Mouse (Mus musculus) stomach, postnatal 0 days (tissue): ENCODE data around the gene Eif5b. TPM values are rescaled to one million over a fixed set of nuclear protein-coding genes. Genes with fewer than 3 reads are reported as not detected.
"Not testable (repeated sequence)": the region's sequence is repeated elsewhere in the genome, so short reads cannot be mapped to it uniquely, and the experiment has no call there.

Source experiments
- ATAC-seq: fragments of 200-750 bp; cut with Nextera tagmentation; 2 replicates; pipeline ENCODE4 v1.8.0; 2017; ENCODE audit not compliant: low FRiP score, low TSS enrichment
- DNase-seq: peaks from one replicate; pipeline ENCODE4 v3.0.0-alpha.2; 2016; ENCODE audit warnings: low spot score
- H3K27ac ChIP-seq: fragments of 300-500 bp; sonication (generic); replicated peaks from 2 replicates; pipeline ENCODE4 v1.5.1; 2014; ENCODE audit warnings: mild to moderate bottlenecking, control low read depth
- H3K27me3 ChIP-seq: fragments of 300-500 bp; sonication (generic); 2 replicates; pipeline ENCODE4 v1.6.1; 2014; ENCODE audit warnings: low read length; ENCODE audit not compliant: control insufficient read depth, insufficient read depth
- H3K36me3 ChIP-seq: fragments of 300-500 bp; sonication (generic); 2 replicates; pipeline ENCODE4 v1.6.1; 2014; ENCODE audit warnings: low read length, mixed read lengths; ENCODE audit not compliant: control insufficient read depth, insufficient read depth
- H3K4me1 ChIP-seq: fragments of 300-500 bp; sonication (generic); replicated peaks from 2 replicates; pipeline ENCODE4 v1.6.1; 2014; ENCODE audit warnings: antibody characterized with exemption; ENCODE audit not compliant: control insufficient read depth, insufficient read depth
- H3K4me2 ChIP-seq: fragments of 300-500 bp; sonication (generic); replicated peaks from 2 replicates; pipeline ENCODE4 v1.6.1; 2014; ENCODE audit warnings: low read depth, mild to moderate bottlenecking, control low read depth, moderate library complexity
- H3K4me3 ChIP-seq: fragments of 300-500 bp; sonication (generic); 2 replicates; pipeline ENCODE4 v1.5.1; 2014; ENCODE audit warnings: low read depth, low read length, control low read depth
- H3K9ac ChIP-seq: fragments of 300-500 bp; sonication (generic); 2 replicates; pipeline ENCODE4 v1.6.1; 2014; ENCODE audit warnings: mild to moderate bottlenecking, low read length, control low read depth, mixed read lengths
- H3K9me3 ChIP-seq: fragments of 300-500 bp; sonication (generic); 2 replicates; pipeline ENCODE4 v1.6.1; 2016; ENCODE audit warnings: low read length; ENCODE audit not compliant: control insufficient read depth
- CTCF ChIP-seq: IDR thresholded peaks from 2 replicates; pipeline ENCODE4 v1.5.1; 2016; ENCODE audit warnings: antibody characterized with exemption, low read depth, mild to moderate bottlenecking, moderate library complexity
- EP300 ChIP-seq: optimal IDR thresholded peaks from 2 replicates; pipeline ENCODE3; 2016; ENCODE audit warnings: antibody characterized with exemption
- WGBS: fragments of 180-500 bp; shearing (Covaris S2); extraction: QIAGEN DNeasy Blood & Tissue Kit; methylation state at CpG from one replicate; pipeline ENCODE4 v1.1.7; 2014; 5-methylcytosine and 5-hydroxymethylcytosine counted together
- polyA plus RNA-seq: library from polyadenylated mRNA; unstranded; fragments of >200 nt; fragmentation: Nextera tagmentation; extraction: Ambion mirVana; gene quantifications from 2 replicates; pipeline ENCODE4 v1.2.1, GENCODE M21; 2015

Eif5b gene
- polyA plus RNA-seq, 1 experiment from 2014 or later: 17.7 TPM

DNA sequence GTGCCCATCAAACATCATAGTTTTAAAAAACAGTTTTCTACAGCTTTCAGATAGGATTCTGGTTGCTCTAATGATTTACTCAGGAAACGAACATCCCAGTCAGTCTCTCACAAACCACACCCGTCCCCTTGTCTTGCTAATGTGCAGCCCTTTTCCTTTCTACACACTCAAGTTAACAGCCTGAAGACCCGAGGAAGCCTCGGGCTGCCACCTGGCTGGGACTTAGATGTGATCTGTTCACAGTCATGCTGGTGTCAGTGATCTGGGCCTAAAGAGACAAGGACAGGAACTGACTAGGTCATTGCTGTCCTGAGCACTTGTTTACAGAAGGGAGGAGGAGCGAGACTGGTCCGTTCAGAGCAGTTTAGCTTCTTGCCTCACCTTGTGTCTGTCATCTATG is 60.6 kb downstream of the Eif5b start:
- H3K4me3 ChIP-seq: no peak overlapping the region
- H3K9ac ChIP-seq: no peak overlapping the region
- WGBS: 68% methylated on average over 6 of the region's 6 CpGs
- no peak overlapping the region for H3K4me2 ChIP-seq
- ATAC-seq (no peak), DNase-seq (no peak)
- no peaks in the 10 kb centered on the region for H3K27me3 ChIP-seq
- no peaks in the 10 kb centered on the region for H3K9me3 ChIP-seq
- no peak overlapping the region for H3K27ac ChIP-seq
- no peaks in the 10 kb centered on the region for H3K4me1 ChIP-seq
- peaks cover 28% of the 10 kb centered on the region for H3K36me3 ChIP-seq
- TF ChIP-seq EP300 (no peak), CTCF (no peak)

DNA sequence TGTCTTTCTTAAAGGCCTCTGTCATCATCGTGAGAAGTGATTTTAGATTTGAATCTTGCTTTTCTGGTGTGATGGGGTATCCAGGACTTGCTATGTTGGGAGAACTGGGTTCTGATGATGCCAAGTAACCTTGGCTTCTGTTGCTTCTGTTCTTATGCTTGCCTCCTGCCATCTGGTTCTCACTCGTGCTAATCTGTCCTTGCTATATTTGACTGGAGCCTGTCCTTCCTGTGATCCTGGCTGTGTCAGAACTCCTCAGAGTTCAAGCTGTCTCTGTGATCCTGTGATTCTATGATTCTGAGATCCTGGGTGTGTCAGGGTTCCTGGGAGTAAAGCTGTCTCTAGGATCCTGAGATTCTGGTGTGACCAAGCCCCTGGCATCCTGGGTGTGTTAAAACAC is 64.3 kb downstream of the Eif5b start:
- H3K9ac ChIP-seq, ATAC-seq, H3K4me3 ChIP-seq, H3K4me1 ChIP-seq, H3K27ac ChIP-seq, H3K9me3 ChIP-seq, H3K36me3 ChIP-seq, DNase-seq, H3K27me3 ChIP-seq, H3K4me2 ChIP-seq: not testable (repeated sequence)
- WGBS: 91% methylated on average over 2 of the region's 2 CpGs

DNA sequence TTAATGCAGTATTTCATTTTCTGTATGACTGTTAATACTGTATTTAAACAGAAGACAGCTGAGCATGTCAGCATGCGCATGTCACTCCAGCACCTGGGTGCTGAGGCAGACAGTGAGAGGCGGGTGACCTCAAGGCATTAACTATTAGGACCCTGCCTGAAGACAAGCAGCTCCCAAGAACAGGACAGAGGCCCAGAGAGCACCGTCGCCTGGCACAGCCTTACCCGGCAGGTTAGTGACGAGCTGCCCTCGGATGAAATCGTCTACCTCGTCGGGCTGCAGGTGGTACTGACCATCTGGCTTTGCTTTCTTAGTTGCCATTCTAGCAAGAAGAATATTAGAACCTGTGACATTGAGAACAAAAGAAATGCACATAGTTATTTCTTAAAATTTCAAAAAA is 69.5 kb downstream of the Eif5b start:
- Histone ChIP-seq H3K9me3 (no peaks in the 10 kb centered on the region), H3K27ac (no peak overlapping the region), H3K36me3 (peaks cover 8% of the 10 kb centered on the region; the same call in 1 of the 2 replicates), H3K9ac (no peak overlapping the region), H3K27me3 (no peaks in the 10 kb centered on the region), H3K4me1 (no peaks in the 10 kb centered on the region), H3K4me3 (no peak overlapping the region), H3K4me2 (no peak overlapping the region)
- DNase-seq: no peak
- TF ChIP-seq CTCF: no peak
- TF ChIP-seq EP300: no peak
- 95% methylated on average over 10 of the region's 10 CpGs for WGBS
- ATAC-seq: no peak

DNA sequence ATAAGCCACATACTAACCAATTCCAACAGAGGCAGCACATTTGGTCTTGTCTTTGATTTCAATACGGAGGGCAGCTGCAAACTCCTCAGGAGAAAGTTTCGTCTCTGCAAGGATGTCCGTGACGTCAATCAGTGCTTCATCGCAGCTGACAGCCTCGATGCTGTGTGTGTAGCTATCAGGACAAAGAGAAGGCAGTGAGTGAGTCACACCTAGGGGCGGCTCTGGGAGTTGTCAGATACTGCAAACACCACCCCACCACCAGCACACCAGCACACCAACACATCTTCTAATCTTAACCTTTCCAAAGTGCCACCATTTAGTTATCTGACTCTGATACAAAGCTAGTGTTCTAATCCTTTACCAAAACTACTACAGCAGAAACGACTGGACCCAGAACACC is 73.5 kb downstream of the Eif5b start:
- H3K4me1 ChIP-seq: no peaks in the 10 kb centered on the region
- ATAC-seq: no peak
- no peak overlapping the region for H3K9ac ChIP-seq
- no peak overlapping the region for H3K4me3 ChIP-seq
- H3K27me3 ChIP-seq: no peaks in the 10 kb centered on the region
- H3K4me2 ChIP-seq: no peak overlapping the region
- H3K36me3 ChIP-seq: peaks cover 2% of the 10 kb centered on the region; the same call in 1 of the 2 replicates
- no peak overlapping the region for H3K27ac ChIP-seq
- TF ChIP-seq EP300 (no peak), CTCF (no peak)
- WGBS: 53% methylated on average over 8 of the region's 8 CpGs
- no peaks in the 10 kb centered on the region for H3K9me3 ChIP-seq
- no peak for DNase-seq

DNA sequence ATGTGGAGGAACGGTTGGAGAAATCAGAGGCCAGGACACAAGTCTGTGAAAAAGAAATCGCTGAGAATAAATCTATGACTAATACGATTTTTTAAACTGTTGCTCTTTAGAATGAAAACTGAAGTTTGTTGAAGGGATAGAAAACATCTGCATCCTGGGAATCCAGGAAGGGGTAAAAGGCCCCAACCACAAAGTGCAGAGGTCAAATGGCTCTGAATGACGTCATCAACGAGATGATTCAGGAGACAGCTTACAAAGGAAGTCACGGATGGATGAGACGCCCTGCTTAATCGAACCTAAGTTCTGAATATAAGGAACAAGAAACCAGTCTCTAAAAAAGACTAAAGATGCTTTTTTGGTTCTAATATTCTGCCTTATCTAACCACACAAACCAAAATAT is 83.5 kb downstream of the Eif5b start:
- 63% methylated on average over 8 of the region's 8 CpGs for WGBS
- DNase-seq: no peak
- Histone ChIP-seq H3K4me2 (no peak overlapping the region), H3K27ac (no peak overlapping the region), H3K27me3 (no peaks in the 10 kb centered on the region), H3K9me3 (no peaks in the 10 kb centered on the region), H3K9ac (no peak overlapping the region), H3K4me1 (no peaks in the 10 kb centered on the region), H3K36me3 (peaks cover 3% of the 10 kb centered on the region; the same call in 1 of the 2 replicates), H3K4me3 (no peak overlapping the region)
- TF ChIP-seq EP300 (no peak), CTCF (no peak)
- no peak for ATAC-seq

DNA sequence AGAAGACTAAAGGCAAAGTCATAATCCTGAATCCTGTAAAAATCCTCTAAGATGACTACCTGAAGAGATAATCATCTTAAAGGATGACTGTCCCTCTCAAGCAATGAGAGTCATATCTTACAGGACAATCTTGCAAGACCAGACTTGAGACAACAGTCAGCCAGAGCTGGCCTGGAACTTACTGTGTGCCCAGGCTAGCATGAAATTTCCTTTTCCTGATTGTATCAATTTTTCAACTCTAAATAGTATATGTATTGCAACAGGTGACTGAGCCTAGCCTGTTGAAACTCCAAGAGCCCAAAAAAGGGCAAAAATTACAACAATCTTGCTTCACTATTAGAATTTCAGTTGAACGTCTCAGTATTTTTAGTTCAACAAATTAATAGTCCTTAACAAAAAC is 105.4 kb downstream of the Eif5b start:
- TF ChIP-seq CTCF: no peak
- no peak for TF ChIP-seq EP300
- H3K4me1 ChIP-seq: no peaks in the 10 kb centered on the region
- no peak overlapping the region for H3K4me2 ChIP-seq
- no peak for DNase-seq
- H3K4me3 ChIP-seq: no peak overlapping the region
- no peak for ATAC-seq
- no peaks in the 10 kb centered on the region for H3K27me3 ChIP-seq
- no peak overlapping the region for H3K9ac ChIP-seq
- H3K36me3 ChIP-seq: no peaks in the 10 kb centered on the region
- no peak overlapping the region for H3K27ac ChIP-seq
- WGBS: 63% methylated on average over 1 of the region's 1 CpGs
- H3K9me3 ChIP-seq: no peaks in the 10 kb centered on the region
